Mouse (Mus musculus) heart, embryonic 14.5 days (tissue): ENCODE measurements around the gene Ap1s3. TPM values are rescaled to one million over a fixed set of nuclear protein-coding genes. Genes with fewer than 3 reads are reported as not detected.

Experiments
- ATAC-seq: fragments of 200-750 bp; cut with Nextera tagmentation; 2 replicates; pipeline ENCODE4 v1.8.0; 2017; ENCODE audit warnings: low read depth, moderate TSS enrichment; ENCODE audit not compliant: insufficient number of reproducible peaks, insufficient read depth, low FRiP score
- H3K27ac ChIP-seq, 2 experiments: fragments of 200-500 bp in 1 of 2; fragments of 300-500 bp in 1 of 2; sonication (generic) in 1 of 2; replicated peaks in 1 of 2; 2 replicates each; pipeline ENCODE4 v1.5.1; 2012 to 2014; ENCODE audit warnings: low read depth in 2 of 2, low read length in 2 of 2, control low read depth in 1 of 2, mild to moderate bottlenecking in 1 of 2, mixed read lengths in 1 of 2; ENCODE audit not compliant: control insufficient read depth in 1 of 2, insufficient read depth in 1 of 2
- H3K27me3 ChIP-seq: fragments of 300-500 bp; sonication (generic); 2 replicates; pipeline ENCODE4 v1.6.1; 2014; ENCODE audit warnings: mild to moderate bottlenecking, low read length, control low read depth; ENCODE audit not compliant: control insufficient read depth, insufficient read depth
- H3K36me3 ChIP-seq: fragments of 300-500 bp; sonication (generic); 2 replicates; pipeline ENCODE4 v1.6.1; 2014; ENCODE audit warnings: mild to moderate bottlenecking, control low read depth, low read length, mixed read lengths; ENCODE audit not compliant: control insufficient read depth, insufficient read depth
- H3K4me1 ChIP-seq, 2 experiments: fragments of 200-500 bp in 1 of 2; fragments of 300-500 bp in 1 of 2; sonication (generic) in 1 of 2; 2 replicates each; pipeline ENCODE4 v1.6.1; 2012 to 2014; ENCODE audit warnings: low read length in 2 of 2, control low read depth in 1 of 2, mixed read lengths in 1 of 2; ENCODE audit not compliant: control insufficient read depth in 2 of 2, insufficient read depth in 2 of 2
- H3K4me2 ChIP-seq: fragments of 300-500 bp; sonication (generic); 2 replicates; pipeline ENCODE4 v1.6.1; 2014; ENCODE audit warnings: mild to moderate bottlenecking, low read length
- H3K4me3 ChIP-seq, 2 experiments: fragments of 200-500 bp in 1 of 2; fragments of 300-500 bp in 1 of 2; sonication (generic) in 1 of 2; 2 replicates each; pipeline ENCODE4 v1.5.1; 2012 to 2014; ENCODE audit warnings: low read length in 2 of 2, mild to moderate bottlenecking in 2 of 2, control low read depth in 1 of 2, low read depth in 1 of 2, moderate library complexity in 1 of 2; ENCODE audit not compliant: control insufficient read depth in 1 of 2, insufficient read depth in 1 of 2
- H3K9ac ChIP-seq: fragments of 300-500 bp; sonication (generic); 2 replicates; pipeline ENCODE4 v1.6.1; 2014; ENCODE audit warnings: mild to moderate bottlenecking, low read length
- H3K9me3 ChIP-seq: fragments of 300-500 bp; sonication (generic); 2 replicates; pipeline ENCODE4 v1.6.1; 2016; ENCODE audit warnings: low read length, control low read depth; ENCODE audit not compliant: control insufficient read depth
- WGBS: fragments of 180-500 bp; shearing (Covaris S2); extraction: QIAGEN DNeasy Blood & Tissue Kit; methylation state at CpG from one replicate; pipeline ENCODE4 v1.1.7; 2014; 5-methylcytosine and 5-hydroxymethylcytosine counted together
- polyA plus RNA-seq: library from polyadenylated mRNA; unstranded; fragments of >200 nt; fragmentation: Nextera tagmentation; extraction: Ambion mirVana; gene quantifications from 2 replicates; pipeline ENCODE4 v1.2.1, GENCODE M21; 2014

The Ap1s3 gene
- polyA plus RNA-seq, 1 experiment from 2014 or later: 0.74 TPM

- H3K36me3 ChIP-seq: no peaks in the 10 kb centered on the region
- H3K9me3 ChIP-seq: no peaks in the 10 kb centered on the region
- no peak overlapping the region for H3K4me2 ChIP-seq
- H3K9ac ChIP-seq: no peak overlapping the region
- H3K27me3 ChIP-seq: no peaks in the 10 kb centered on the region
- WGBS: 79% methylated on average over 4 of the region's 4 CpGs
- ATAC-seq: no peak
- H3K4me3 ChIP-seq: no peak overlapping the region
- peak overlapping the region; percentile 71 to 80 for H3K27ac ChIP-seq
- H3K4me1 ChIP-seq: peaks cover 5 to 21% of the 10 kb centered on the region in 2 experiments; a peak in 3 of 4 replicates
Measured at GRCm38 (mm10) chr1:79589971-79590763, 81.6 kb downstream of the Ap1s3 start.

- ATAC-seq: no peak
- H3K27ac ChIP-seq: peak overlapping the region; percentile 71 to 80
- H3K36me3 ChIP-seq: no peaks in the 10 kb centered on the region
- no peak overlapping the region for H3K4me3 ChIP-seq
- no peak overlapping the region for H3K9ac ChIP-seq
- H3K9me3 ChIP-seq: no peaks in the 10 kb centered on the region
- H3K4me2 ChIP-seq: 0 out of 2 replicates have a peak overlapping the region, but pooled peaks have one; percentile 2
- 16% methylated on average over 6 of the region's 6 CpGs for WGBS
- peaks cover 5 to 21% of the 10 kb centered on the region in 2 experiments; a peak in 3 of 4 replicates for H3K4me1 ChIP-seq
- no peaks in the 10 kb centered on the region for H3K27me3 ChIP-seq
Measured at GRCm38 (mm10) chr1:79589424-79589823, 82.3 kb downstream of the Ap1s3 start.

GRCm38 (mm10) chr1:79581136-79581679 is 90.6 kb downstream of the Ap1s3 start:
- H3K4me3 ChIP-seq: peak overlapping the region; percentile 32 to 39
- no peaks in the 10 kb centered on the region for H3K9me3 ChIP-seq
- no peaks in the 10 kb centered on the region for H3K36me3 ChIP-seq
- peaks cover 0 to 4% of the 10 kb centered on the region in 2 experiments; a peak in 2 of 4 replicates for H3K4me1 ChIP-seq
- ATAC-seq: peak; percentile 61; the same call in 1 of the 2 replicates
- peak overlapping the region; percentile 50 for H3K9ac ChIP-seq
- H3K27ac ChIP-seq: no peak overlapping the region; a peak in 1 of 4 replicates
- peak overlapping the region; percentile 66 for H3K4me2 ChIP-seq
- no peaks in the 10 kb centered on the region for H3K27me3 ChIP-seq
- WGBS: 3% methylated on average over 15 of the region's 15 CpGs

DNA sequence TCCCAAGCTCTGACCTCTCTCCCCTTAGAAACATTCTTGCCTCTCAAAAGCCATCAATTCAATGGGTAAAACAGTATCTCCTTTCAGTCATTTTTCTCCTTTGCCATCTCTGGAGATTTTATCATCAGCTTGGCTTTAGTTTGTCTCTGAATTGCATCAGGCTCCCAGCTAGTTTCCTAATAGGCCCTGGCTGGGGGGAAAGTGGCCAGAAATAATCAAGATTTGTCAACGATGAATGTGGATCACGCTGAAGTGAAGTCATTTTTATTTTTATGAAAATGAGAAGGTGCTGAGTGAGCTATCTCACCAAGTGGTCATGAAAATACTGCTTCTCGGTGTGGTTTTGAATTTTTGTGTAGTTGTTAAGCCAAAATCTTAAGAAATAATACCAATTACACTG is 94.4 kb downstream of the Ap1s3 start:
- Histone ChIP-seq H3K4me3 (no peak overlapping the region), H3K4me2 (no peak overlapping the region), H3K9ac (no peak overlapping the region), H3K36me3 (no peaks in the 10 kb centered on the region), H3K27me3 (no peaks in the 10 kb centered on the region), H3K9me3 (no peaks in the 10 kb centered on the region), H3K27ac (no peak overlapping the region), H3K4me1 (peaks cover 0 to 4% of the 10 kb centered on the region in 2 experiments; a peak in 2 of 4 replicates)
- 80% methylated on average over 3 of the region's 3 CpGs for WGBS
- ATAC-seq: no peak

- H3K4me3 ChIP-seq: no peak overlapping the region
- no peaks in the 10 kb centered on the region for H3K4me1 ChIP-seq
- no peak overlapping the region for H3K27ac ChIP-seq
- 76% methylated on average over 4 of the region's 4 CpGs for WGBS
- H3K27me3 ChIP-seq: no peaks in the 10 kb centered on the region
- no peak for ATAC-seq
- H3K4me2 ChIP-seq: no peak overlapping the region
- H3K9ac ChIP-seq: no peak overlapping the region
- no peaks in the 10 kb centered on the region for H3K36me3 ChIP-seq
- no peaks in the 10 kb centered on the region for H3K9me3 ChIP-seq
Measured at GRCm38 (mm10) chr1:79571912-79572311, 99.9 kb downstream of the Ap1s3 start.

DNA sequence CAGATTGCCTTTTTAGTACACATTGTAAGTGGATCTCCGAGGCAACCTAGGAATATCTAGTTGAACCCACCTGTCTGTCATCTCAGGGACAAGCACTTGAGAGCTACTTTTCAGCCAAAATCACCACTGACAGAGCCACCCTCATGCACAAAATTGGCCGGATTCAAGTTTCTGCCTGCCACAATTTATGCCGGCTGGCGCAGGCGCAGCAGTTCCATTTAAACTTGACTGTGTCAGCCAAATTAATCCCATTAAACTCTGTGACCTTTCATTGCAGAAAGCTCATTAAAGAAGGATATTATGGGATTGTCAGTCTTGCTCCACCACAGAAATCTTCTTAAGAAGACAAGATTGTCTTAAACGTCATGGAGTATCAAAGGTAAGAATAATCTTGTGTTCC is 100.6 kb downstream of the Ap1s3 start:
- Histone ChIP-seq H3K9ac (no peak overlapping the region), H3K4me3 (no peak overlapping the region), H3K4me2 (no peak overlapping the region), H3K9me3 (no peaks in the 10 kb centered on the region), H3K27ac (no peak overlapping the region), H3K36me3 (no peaks in the 10 kb centered on the region), H3K27me3 (no peaks in the 10 kb centered on the region), H3K4me1 (no peaks in the 10 kb centered on the region)
- no peak for ATAC-seq
- WGBS: 85% methylated on average over 6 of the region's 6 CpGs

DNA sequence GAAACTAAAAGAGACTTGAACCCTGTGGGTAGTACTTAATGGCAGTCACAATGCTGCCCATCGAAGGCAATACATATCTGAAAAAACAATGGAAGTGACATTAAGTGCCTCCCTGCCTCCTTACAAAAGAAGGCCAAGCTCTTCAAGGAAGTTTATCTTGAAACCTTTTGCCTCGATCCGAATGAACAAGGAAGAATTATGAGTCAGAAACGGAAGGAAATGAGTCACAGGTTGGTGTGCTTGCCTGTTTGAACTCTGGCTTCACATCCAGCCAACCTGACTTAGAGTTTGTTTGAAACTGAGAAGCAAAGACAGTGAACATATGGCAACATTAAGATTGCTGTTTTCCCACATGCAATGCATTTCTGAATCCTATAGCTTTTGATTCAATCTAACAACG is 110.6 kb downstream of the Ap1s3 start:
- 58% methylated on average over 5 of the region's 5 CpGs for WGBS
- Histone ChIP-seq H3K4me1 (no peaks in the 10 kb centered on the region), H3K27me3 (no peaks in the 10 kb centered on the region), H3K4me2 (no peak overlapping the region), H3K27ac (no peak overlapping the region), H3K36me3 (no peaks in the 10 kb centered on the region), H3K4me3 (no peak overlapping the region), H3K9me3 (no peaks in the 10 kb centered on the region), H3K9ac (no peak overlapping the region)
- ATAC-seq: no peak
